Mouse (Mus musculus) spleen, adult 2 months (tissue): ENCODE measurements around the gene Shld1. TPM values are rescaled to one million over a fixed set of nuclear protein-coding genes. Genes with fewer than 3 reads are reported as not detected.

ENCODE experiments used
- DNase-seq, 2 experiments: peaks; one replicate each; pipeline versions ENCODE4 v3.0.0 to v3.0.0-alpha.2; 2012 to 2021; ENCODE audit warnings: low spot score in 2 of 2, low read depth in 1 of 2
- H3K27ac ChIP-seq: fragments of 200-500 bp; 2 replicates; pipeline ENCODE4 v1.5.1; 2012; ENCODE audit warnings: low read length, inconsistent platforms; ENCODE audit not compliant: insufficient read depth
- H3K27me3 ChIP-seq: fragments of 200-500 bp; 2 replicates; pipeline ENCODE4 v1.6.1; 2012; ENCODE audit warnings: mild to moderate bottlenecking, moderate library complexity, low read length, inconsistent platforms; ENCODE audit not compliant: control insufficient read depth, insufficient read depth
- H3K36me3 ChIP-seq: fragments of 200-500 bp; 2 replicates; pipeline ENCODE4 v1.6.1; 2012; ENCODE audit warnings: mild to moderate bottlenecking, low read length, inconsistent platforms; ENCODE audit not compliant: control insufficient read depth, insufficient read depth
- H3K4me1 ChIP-seq: fragments of 200-500 bp; 2 replicates; pipeline ENCODE4 v1.6.1; 2011; ENCODE audit warnings: inconsistent platforms; ENCODE audit not compliant: control insufficient read depth, insufficient read depth, insufficient read length
- H3K4me3 ChIP-seq: fragments of 200-500 bp; 2 replicates; pipeline ENCODE4 v1.5.1; 2011; ENCODE audit warnings: mild to moderate bottlenecking, inconsistent platforms; ENCODE audit not compliant: insufficient read depth, insufficient read length; ENCODE audit errors: extremely low read depth
- CTCF ChIP-seq: fragments of 200-500 bp; IDR thresholded peaks from 2 replicates; pipeline ENCODE4 v1.5.1; 2011; ENCODE audit warnings: mild to moderate bottlenecking, inconsistent platforms; ENCODE audit not compliant: insufficient read depth, insufficient read length, insufficient replicate concordance; ENCODE audit errors: extremely low read depth
- POLR2A ChIP-seq: fragments of 200-500 bp; IDR thresholded peaks from 2 replicates; pipeline ENCODE4 v1.6.1; 2011; ENCODE audit warnings: low read depth, low read length, inconsistent platforms
- WGBS: fragments of 180-500 bp; shearing (Covaris S2); methylation state at CpG from one replicate; pipeline ENCODE4 v1.1.7; 2018; 5-methylcytosine and 5-hydroxymethylcytosine counted together
- polyA plus RNA-seq: library from polyadenylated mRNA; depleted of rRNA; stranded (reverse); fragments of >200 nt; gene quantifications from 2 replicates; pipeline ENCODE4 v1.2.3, GENCODE M21; 2012

Gene Shld1
- polyA plus RNA-seq, 1 experiment = 12.7 TPM

GRCm38 (mm10) chr2:132720921-132721566 lies 34.3 kb downstream of the Shld1 start:
- no peak for TF ChIP-seq POLR2A
- no peak for TF ChIP-seq CTCF
- Histone ChIP-seq H3K4me3 (no peak overlapping the region), H3K27ac (no peak overlapping the region), H3K27me3 (no peaks in the 10 kb centered on the region), H3K4me1 (peaks cover 7% of the 10 kb centered on the region; the same call in 1 of the 2 replicates), H3K36me3 (no peaks in the 10 kb centered on the region)
- WGBS = 88% methylated on average over 9 of the region's 9 CpGs
- DNase-seq = no peak

GRCm38 (mm10) chr2:132721844-132722243 lies 35.1 kb downstream of the Shld1 start:
- H3K4me1 ChIP-seq = peaks cover 7% of the 10 kb centered on the region; the same call in 1 of the 2 replicates
- DNase-seq = no peak
- no peak overlapping the region for H3K27ac ChIP-seq
- TF ChIP-seq CTCF (no peak), POLR2A (no peak)
- no peak overlapping the region for H3K4me3 ChIP-seq
- 97% methylated on average over 2 of the region's 2 CpGs for WGBS
- no peaks in the 10 kb centered on the region for H3K36me3 ChIP-seq
- no peaks in the 10 kb centered on the region for H3K27me3 ChIP-seq

- no peak for TF ChIP-seq POLR2A
- peaks cover 7% of the 10 kb centered on the region; the same call in 1 of the 2 replicates for H3K4me1 ChIP-seq
- no peak overlapping the region for H3K27ac ChIP-seq
- no peaks in the 10 kb centered on the region for H3K36me3 ChIP-seq
- WGBS = 92% methylated on average over 5 of the region's 5 CpGs
- H3K27me3 ChIP-seq = no peaks in the 10 kb centered on the region
- H3K4me3 ChIP-seq = no peak overlapping the region
- no peak for DNase-seq
These were observed 37.3 kb downstream of the Shld1 start for GRCm38 (mm10) chr2:132723958-132724431.

GRCm38 (mm10) chr2:132724561-132724960 lies 37.8 kb downstream of the Shld1 start:
- Histone ChIP-seq H3K4me1 (peaks cover 7% of the 10 kb centered on the region; the same call in 1 of the 2 replicates), H3K27ac (no peak overlapping the region), H3K4me3 (no peak overlapping the region), H3K27me3 (no peaks in the 10 kb centered on the region), H3K36me3 (no peaks in the 10 kb centered on the region)
- 96% methylated on average over 7 of the region's 7 CpGs for WGBS
- no peak for DNase-seq
- TF ChIP-seq CTCF = no peak
- no peak for TF ChIP-seq POLR2A

GRCm38 (mm10) chr2:132725376-132725905 lies 38.7 kb downstream of the Shld1 start:
- DNase-seq = no peak
- Histone ChIP-seq H3K27me3 (no peaks in the 10 kb centered on the region), H3K36me3 (no peaks in the 10 kb centered on the region), H3K27ac (peak overlapping the region; percentile 40), H3K4me1 (peaks cover 7% of the 10 kb centered on the region; the same call in 1 of the 2 replicates), H3K4me3 (no peak overlapping the region)
- TF ChIP-seq CTCF (no peak), POLR2A (no peak)
- WGBS = 28% methylated on average over 9 of the region's 9 CpGs

DNA sequence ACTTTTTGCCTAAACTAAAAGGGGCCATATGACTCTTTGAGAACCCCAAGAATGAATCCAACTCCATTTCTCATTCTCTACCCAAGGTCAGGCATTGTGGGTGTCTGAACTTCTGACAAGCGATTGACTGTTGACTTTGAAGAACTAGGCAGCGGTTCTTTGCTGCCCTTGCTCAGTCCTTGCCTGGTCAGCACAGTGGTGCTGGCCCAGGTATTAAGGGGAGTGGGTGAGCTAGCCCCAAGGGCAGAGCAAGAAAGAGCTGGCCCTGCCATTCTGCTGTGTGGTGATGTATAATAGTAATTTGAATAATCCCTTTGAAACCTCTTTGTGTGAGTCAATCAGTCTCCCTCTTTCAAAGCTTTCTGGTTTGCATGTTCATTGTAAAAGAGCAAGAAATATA lies 39.4 kb downstream of the Shld1 start:
- Histone ChIP-seq H3K27me3 (no peaks in the 10 kb centered on the region), H3K4me3 (no peak overlapping the region), H3K27ac (no peak overlapping the region), H3K4me1 (peaks cover 7% of the 10 kb centered on the region; the same call in 1 of the 2 replicates), H3K36me3 (no peaks in the 10 kb centered on the region)
- no peak for DNase-seq
- 95% methylated on average over 2 of the region's 2 CpGs for WGBS
- no peak for TF ChIP-seq POLR2A
- no peak for TF ChIP-seq CTCF

GRCm38 (mm10) chr2:132732940-132733339 lies 46.2 kb downstream of the Shld1 start:
- H3K27me3 ChIP-seq = no peaks in the 10 kb centered on the region
- H3K36me3 ChIP-seq = no peaks in the 10 kb centered on the region
- H3K4me1 ChIP-seq = no peaks in the 10 kb centered on the region
- H3K4me3 ChIP-seq = no peak overlapping the region
- DNase-seq = no peak
- TF ChIP-seq CTCF (no peak), POLR2A (no peak)
- 91% methylated on average over 5 of the region's 5 CpGs for WGBS
- H3K27ac ChIP-seq = no peak overlapping the region
